ENCODE assay signal across 17 mouse cellular contexts in the genomic region with DNA sequence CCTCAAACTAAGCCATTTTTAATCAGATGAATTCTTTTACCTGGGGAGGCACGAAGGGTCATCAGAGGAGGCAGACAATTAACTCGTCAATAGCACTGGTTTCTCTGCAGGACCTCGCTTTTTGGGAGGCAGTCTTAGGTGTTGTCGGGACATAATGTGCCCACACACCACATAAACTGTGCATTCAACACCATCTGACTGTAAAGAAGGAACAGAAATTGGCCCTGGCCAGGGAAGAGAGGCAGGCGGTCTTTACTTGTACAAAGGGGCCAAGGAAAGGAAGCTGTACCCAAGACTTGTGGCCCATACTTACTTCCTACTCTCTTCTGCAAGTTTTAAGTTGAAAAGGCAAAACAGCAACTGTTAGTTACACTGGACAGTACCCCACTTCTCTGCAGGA.
"Had no signal": no experiment of that assay in that cellular context is flagged by ENCODE, and none has a peak within 500 bp of the region (broad histone marks: within the 10 kb centered on the region; RNA-seq: fewer than 3 reads in every experiment).

No protein-coding gene starts in this region.

- H3K4me2 ChIP-seq: limb, embryonic 12.5 days; lung, embryonic 15.5 days; neural tube, embryonic 12.5 days had no signal

- H3K27ac ChIP-seq: kidney, postnatal 0 days; limb, embryonic 12.5 days; lung, embryonic 15.5 days; neural tube, embryonic 12.5 days had no signal

- H3K27me3 ChIP-seq: limb, embryonic 12.5 days; lung, embryonic 15.5 days; neural tube, embryonic 12.5 days had no signal

- ATAC-seq: inflammation-experienced regulatory T-cells, adult 6 months; intestine, postnatal 0 days had no signal

- H3K9me3 ChIP-seq: limb, embryonic 12.5 days; lung, embryonic 15.5 days; neural tube, embryonic 12.5 days had no signal

- DNase-seq: kidney, adult 9 months; kidney, postnatal 36 days; layer of hippocampus, adult 9-11 months; layer of hippocampus, postnatal 36 days; lung, postnatal 14 days; midbrain, embryonic 14.5 days; retina, postnatal 1 day; right cerebral cortex, postnatal 4 days; spleen, adult 18-20 months; thymus, adult 18-20 months; thymus, postnatal 14 days had no signal

- H3K9ac ChIP-seq: limb, embryonic 12.5 days; lung, embryonic 15.5 days; neural tube, embryonic 12.5 days had no signal

- H3K4me3 ChIP-seq: limb, embryonic 12.5 days; lung, embryonic 15.5 days; neural tube, embryonic 12.5 days had no signal
